Mouse (Mus musculus): ENCODE results near the gene Bad.
"Not testable (repeated sequence)": the region's sequence is repeated elsewhere in the genome, so short reads cannot be mapped to it uniquely, and the experiment has no call there.

The Bad gene

GRCm38 (mm10) chr19:6941372-6942248 is at the start of gene Bad:
Gene Bad (plus strand): TSS chr19:6941861.
- peak; percentile 96 to 97 for DNase-seq

DNA sequence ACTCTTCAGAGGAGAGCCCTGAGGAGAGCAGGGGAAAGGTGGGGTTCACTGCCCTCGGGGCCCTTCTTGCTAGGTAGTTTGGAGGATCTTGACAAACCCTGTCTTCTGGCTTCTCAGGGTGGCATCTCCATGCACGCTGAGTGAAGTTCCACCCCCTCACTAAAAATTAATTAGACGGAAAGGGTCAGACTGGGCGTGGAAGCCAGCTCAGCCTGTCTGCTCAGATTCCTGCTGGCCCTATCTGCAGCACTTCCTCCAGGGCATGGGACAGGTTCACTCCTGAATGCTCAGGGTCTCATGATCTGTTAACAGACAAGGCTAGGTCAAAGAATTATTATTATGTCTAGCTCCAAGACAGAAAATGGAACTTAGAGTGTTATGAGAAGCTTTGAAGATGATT is 49.1 kb upstream of the Bad start:
- peak in 1 of 2 experiments; percentile 30 for DNase-seq

DNA sequence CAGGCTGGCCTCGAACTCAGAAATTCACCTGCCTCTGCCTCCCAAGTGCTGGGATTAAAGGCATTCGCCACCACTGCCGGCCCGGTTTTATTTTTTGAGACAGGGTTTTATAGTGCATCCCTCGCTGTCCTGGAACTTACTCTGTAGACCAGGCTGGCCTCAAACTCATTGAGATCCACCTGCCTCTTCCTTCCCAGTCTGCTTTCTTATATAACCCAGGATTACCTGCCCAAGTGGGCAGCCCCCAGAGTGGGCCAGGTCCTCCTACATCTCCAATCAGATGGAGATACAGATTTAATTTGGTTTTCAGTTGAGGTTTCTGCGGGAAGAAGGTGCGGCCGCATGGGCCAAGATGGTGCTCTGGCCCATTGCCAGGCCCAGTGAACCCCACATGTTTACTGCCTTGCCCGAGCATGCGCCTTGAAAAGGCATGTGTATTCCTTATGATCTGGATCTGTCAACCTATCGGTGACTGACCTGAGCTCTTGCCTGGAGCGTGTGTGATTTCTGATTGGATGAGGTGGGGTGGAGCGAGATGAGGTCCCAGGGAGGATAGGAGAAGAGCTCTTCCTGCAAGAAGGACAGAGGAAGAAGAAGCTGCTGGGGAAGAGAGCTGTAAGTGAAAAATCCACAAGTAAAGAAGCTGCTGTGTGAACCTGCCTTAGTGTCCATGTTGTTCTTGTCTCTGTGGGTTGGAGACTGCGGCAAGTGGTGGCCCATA is 47.8 kb upstream of the Bad start:
- no peak for DNase-seq

- DNase-seq, result not testable (repeated sequence)
Observed at GRCm38 (mm10) chr19:6895608-6896305, 45.9 kb upstream of the Bad start.

DNA sequence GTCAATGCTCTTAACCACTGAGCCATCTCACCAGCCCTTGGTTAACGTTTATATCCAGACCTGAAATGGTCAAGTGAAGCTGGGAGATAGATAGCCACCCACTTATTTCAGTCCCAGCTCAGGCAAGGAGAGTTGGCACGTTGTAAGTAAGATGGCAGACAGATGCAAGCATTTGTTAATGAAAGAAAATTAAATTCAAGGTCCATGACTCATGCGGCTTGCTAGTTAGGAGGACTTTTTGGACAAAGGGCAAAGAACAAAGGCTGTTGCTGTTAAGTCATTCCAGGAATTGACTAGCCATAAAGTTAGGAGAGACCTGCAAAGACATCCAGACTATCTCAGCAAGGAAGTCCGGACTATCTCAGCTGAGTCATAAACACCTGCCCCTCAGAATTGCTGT is 42.0 kb upstream of the Bad start:
- DNase-seq, result no peak

DNA sequence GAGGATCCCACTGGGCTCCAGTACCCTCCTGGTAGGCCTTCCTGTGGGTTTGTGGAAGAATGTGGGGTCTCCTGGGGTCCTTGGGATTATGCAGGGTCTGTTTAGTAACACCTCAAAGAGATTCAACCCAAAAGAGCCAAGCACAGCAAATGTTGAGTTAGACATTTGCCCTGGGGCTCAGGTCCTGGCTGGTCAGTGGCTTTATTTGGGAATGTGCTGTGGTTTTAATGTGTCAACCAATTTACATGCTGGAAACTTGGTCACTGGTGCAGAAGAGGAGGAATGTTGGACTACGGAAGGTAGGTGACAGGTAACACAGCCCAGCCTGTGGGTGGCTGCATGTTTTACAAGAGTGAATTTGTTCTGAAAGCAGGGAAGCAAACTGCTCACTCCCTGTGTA is 38.6 kb upstream of the Bad start:
- no peak for DNase-seq

- peak in 1 of 2 experiments; percentile 53 for DNase-seq
Observed at GRCm38 (mm10) chr19:6904846-6905245, 36.8 kb upstream of the Bad start.

DNA sequence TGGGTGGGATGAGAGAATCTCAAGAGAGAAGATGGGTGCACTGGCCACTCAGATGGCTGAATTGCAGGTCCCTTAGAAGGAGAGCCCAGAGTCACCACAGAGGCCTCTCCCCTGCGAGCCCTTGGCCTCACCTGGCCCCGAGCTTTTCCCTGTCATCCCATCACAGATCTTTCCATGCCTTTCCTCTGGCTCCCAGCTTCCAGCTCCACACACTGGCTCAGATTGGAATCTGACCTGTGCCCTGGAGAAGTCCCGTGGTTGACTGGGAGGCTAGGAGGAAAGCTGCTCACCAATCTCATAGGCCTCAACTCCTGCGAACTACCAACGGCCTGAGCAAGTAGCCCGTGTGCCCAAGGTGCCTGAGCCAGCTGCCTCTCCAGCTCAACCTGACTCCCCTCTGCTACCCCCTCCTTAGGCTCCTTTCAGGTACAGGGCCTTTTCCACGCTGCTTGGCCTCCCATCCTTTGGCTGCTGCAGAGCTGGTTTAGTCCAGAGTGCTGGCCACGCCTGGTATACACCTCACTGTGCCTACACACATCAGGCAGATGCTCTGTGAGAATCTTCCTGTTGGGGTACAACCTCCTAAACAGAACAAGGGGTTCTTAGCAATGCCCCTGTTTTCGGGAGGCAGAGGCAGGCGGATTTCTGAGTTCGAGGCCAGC is 36.0 kb upstream of the Bad start:
- DNase-seq, result no peak

DNA sequence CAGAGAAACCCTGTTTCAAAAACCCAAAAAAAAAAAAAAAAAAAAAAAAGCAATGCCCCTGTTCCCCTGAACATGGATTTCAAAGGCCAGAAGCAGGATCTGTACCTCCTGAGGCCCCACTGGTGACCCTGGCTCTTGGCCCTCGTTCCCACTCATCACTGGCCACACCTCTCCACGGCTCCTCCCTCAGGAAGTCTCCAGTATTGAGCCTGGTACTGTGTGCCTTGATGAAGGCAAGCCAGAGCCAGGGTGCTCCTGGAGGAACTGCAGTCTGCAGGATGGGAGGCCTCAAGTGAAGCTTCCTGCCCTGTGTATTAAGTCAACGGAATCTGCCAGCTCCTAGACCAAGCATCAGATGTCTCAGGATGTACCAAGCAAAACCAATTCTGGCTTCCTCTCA is 35.5 kb upstream of the Bad start:
- DNase-seq, result no peak

DNA sequence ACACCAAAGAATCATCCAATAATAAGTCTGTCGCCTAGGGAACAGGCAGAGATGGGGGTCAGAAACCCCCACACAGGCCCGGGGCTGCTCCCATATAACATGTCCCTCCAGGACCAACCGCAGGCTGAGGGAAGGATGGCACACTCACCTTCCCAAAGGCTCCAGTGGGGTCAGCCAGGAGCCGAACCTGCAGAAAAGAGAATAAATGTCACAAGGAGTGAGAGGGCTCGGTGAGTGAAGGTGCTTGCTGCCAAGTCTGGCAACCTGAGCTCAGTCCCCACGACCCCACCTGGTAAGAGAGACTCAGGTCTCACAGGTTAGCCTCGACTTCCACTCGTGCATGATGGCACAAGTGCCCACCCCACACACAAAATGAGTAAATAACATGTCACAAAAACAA is 34.6 kb upstream of the Bad start:
- DNase-seq, result no peak

DNA sequence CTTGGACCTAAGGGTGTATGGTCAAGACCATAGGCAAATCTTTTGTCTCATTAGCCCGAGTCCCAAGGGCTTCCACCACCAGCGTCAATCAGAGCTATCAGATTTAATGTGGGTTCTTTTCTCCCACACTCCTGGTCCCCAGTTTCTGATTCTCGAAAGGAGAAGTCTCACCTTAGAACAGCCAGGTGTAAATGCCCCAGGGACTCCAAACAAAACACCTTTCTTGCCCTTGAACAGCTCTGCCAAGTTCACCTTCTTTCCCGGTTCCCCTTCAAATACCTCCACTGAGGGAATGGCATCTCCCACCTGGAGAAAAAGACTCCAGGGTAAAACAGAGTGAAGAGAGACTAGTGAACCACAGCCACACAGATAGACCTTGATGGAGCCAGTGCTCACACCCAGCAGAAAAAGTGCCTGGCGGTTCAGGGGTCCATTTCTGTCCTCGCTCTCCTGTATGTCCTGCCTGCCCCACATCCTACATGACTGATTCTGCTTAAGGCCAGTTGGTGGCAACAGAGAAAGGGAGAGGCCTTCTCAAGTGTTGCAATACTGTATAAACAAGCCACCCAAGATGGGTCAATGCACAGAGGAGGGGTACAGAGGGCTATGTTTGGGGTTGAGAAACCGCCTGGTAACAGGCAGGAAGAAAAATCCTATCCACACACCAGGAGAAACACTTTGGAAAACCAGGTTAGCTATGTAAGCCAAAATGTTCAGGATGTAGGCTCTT is 33.7 kb upstream of the Bad start:
- no peak for DNase-seq

DNA sequence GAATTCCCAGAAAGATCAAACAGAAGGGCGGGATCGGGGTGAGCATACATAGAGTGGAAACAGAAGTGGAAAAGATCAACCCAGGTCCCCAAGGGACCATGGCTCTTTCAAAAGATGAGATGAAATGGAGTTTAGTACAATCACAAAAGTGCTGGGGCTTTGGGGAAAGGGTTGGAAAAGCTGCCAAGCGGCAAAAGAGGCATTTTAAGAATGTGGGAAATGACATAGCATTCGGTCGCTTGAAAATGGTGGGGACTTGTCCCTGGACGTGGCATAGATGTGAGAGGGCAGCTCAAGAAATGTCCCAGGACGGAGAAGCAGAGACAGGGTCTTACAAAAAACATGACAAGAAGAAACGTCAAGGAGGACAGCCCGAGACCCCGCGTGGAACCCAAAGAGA is 32.6 kb upstream of the Bad start:
- DNase-seq, result peak in 1 of 2 experiments; percentile 42

DNA sequence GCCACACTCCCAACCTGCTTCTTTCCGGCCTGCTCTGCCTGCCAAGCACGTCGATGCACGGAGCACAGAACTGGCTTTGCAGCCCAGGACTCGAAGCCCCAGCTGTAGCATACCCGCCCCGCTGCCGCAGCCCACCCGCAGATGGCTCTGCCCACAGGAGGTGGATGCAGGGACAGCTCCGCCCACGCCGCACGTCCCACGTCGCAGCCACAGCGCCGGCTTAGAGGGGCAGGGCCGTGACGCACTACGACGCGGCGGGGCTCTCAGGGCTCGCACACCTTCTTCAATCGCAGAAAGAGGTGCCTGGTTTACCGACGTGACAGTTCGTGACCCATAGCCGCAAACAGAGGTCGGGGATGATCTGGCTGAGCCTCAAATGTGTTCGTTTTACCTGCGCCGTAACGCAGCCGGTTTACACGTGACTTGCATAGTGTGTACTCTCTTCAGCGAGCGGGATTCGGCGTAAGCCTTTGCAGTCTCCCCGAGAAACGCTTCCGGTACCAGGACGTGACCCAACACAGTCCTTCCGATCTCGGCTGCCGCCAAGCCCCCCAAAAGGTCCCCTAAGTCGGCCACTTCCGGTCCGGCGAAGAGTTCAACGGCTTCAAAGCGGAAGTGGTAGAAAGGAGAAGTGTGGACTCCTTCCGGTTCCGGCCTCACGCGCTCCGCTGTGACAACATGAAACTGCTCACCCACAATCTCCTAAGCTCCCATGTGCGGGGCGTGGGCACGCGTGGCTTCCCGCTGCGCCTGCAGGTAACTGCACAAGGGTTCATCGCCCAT is 32.0 kb upstream of the Bad start, which contains the start of the genes Trmt112 and Prdx5:
Gene Trmt112 (plus strand): TSS at position 192 of the 783 bp plus-strand sequence.
Gene Prdx5 (minus strand): TSS at position 600 of the 783 bp plus-strand sequence.
- DNase-seq, result peak; percentile 93 to 97

GRCm38 (mm10) chr19:6910306-6910705 is 31.4 kb upstream of the Bad start:
- DNase-seq, result peak; percentile 69 to 82

DNA sequence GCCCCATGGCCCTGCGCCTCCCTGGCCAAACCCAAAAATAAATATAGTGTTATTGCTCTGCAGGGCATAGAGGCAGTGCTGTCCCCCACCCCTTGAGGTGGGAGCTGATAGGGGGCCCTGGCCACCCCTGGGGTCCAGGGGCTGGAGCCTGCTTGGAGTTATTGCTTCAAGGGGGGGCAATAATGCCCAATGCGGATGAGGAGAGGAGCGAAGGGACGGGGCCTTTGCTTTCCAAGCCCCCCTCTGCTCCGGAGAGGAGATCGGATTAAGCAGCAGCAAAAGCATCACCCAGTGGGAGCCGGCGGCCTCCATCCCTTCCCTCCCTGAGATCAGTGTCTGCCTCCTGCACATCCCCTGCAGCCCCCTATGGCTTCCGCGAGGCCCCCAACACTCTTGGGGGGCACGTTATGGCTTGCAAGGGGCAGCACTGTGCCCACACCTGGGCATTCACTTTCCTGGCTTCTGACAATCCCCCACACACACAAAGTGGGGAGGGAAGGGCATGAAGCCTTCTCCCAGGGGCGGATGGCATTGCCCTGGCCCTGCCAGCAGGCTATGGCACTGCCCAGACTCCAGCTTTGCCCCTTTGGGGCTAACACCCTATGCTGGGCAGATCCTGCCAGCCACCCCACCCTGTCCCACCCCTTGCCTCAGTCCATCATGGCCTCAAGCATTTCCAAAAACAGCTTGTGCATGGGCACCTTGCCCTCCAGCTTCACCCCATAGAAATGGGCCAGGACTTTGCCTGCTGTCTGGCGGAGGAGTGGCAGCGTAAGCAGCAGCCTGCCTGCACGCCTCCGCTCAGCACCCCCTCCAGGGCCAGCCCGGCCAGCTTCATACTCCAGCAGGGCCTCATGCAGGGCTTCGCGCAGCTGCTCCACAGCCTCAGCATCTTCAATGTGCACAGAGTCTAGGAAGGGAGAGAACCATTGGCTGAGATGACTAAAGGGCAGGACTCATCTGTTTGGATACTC is 30.3 kb upstream of the Bad start:
- no peak for DNase-seq

DNA sequence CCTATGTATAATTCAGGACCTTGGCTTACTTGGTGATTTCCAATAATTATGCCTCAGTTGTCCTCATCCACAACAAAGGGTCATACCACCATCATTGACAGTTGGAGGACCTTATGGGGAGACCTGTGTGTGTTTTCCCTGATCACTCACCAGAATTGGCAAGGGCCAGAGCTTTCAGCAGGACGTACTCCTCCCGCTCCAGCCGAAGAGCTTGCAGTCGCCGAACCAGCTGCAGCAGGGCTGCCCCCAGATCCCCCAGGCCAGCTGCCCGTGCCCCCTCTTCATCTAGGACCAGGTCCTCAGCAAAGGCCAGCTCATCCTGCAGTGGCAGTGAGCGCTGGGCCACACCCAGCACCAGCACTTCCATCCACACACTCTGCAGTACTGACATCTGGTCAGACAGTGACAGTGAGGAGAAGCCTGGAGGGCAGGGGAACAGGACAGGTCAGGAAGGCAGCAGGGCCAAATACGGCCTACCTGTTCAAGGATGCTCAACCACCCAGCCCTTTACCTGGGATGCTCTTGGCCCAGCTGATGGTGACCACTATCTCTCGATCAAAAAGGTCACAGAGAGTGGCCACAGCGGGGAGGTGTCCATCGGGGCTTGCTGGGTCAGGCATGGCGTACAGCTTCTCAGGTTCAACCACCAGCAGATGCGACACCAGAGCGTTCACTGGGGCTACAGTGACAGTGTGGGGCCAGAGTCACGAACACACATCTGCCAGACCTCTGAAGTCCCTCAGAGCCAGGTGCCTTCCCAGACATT is 29.3 kb upstream of the Bad start:
- DNase-seq, result no peak

DNA sequence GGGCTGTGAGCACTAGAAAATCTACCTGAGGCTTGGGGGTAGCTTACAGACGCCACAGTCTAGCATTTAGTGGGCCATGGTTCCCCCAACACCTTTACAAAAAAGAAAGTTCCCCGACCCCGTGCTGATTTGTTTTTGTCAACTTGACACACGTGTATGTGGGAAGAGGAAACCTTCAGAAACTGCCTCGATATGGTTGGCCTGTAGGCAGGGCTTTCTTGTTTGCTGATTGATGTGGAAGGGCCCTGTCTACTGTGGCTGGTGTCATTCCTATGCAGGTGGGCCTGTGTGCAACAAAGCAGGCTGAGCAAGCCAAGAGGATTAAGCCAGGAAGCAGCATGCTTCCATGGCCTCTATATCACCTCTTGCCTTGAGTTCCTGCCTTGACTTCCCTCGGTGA is 28.6 kb upstream of the Bad start:
- no peak for DNase-seq

GRCm38 (mm10) chr19:6913991-6914390 is 27.7 kb upstream of the Bad start:
- DNase-seq, result no peak

- DNase-seq, result no peak
Observed at GRCm38 (mm10) chr19:6914540-6914939, 27.1 kb upstream of the Bad start.
